Mouse (Mus musculus) midbrain, embryonic 10.5 days (tissue): ENCODE results near the gene Dot1l. TPM values are rescaled to one million over a fixed set of nuclear protein-coding genes. Genes with fewer than 3 reads are reported as not detected.
A peak's percentile ranks its signal among the peaks of the same experiment; 100 is the strongest.
"Not testable (repeated sequence)": the region's sequence is repeated elsewhere in the genome, so short reads cannot be mapped to it uniquely, and the experiment has no call there.

Experiments
- DNase-seq: peaks from one replicate; pipeline ENCODE4 v3.0.0-alpha.2; 2017; ENCODE audit warnings: low spot score
- H3K27ac ChIP-seq: fragments of 300-500 bp; sonication (generic); replicated peaks from 2 replicates; pipeline ENCODE4 v1.5.1; 2016; ENCODE audit warnings: mild to moderate bottlenecking
- H3K27me3 ChIP-seq: fragments of 300-500 bp; sonication (generic); 2 replicates; pipeline ENCODE4 v1.6.1; 2016; ENCODE audit warnings: low read depth, mild to moderate bottlenecking; ENCODE audit not compliant: poor library complexity, severe bottlenecking
- H3K36me3 ChIP-seq: fragments of 300-500 bp; sonication (generic); 2 replicates; pipeline ENCODE4 v1.6.1; 2016; ENCODE audit warnings: mild to moderate bottlenecking, moderate library complexity
- H3K4me1 ChIP-seq: fragments of 300-500 bp; sonication (generic); 2 replicates; pipeline ENCODE4 v1.6.1; 2016
- H3K4me3 ChIP-seq: fragments of 300-500 bp; sonication (generic); 2 replicates; pipeline ENCODE4 v1.5.1; 2016; ENCODE audit warnings: mild to moderate bottlenecking, moderate library complexity
- H3K9me3 ChIP-seq: fragments of 300-500 bp; sonication (generic); replicated peaks from 2 replicates; pipeline ENCODE4 v1.6.1; 2016; ENCODE audit warnings: mild to moderate bottlenecking
- WGBS: fragments of 180-500 bp; shearing (Covaris S2); methylation state at CpG from one replicate; pipeline ENCODE4 v1.1.7; 2016; 5-methylcytosine and 5-hydroxymethylcytosine counted together
- polyA plus RNA-seq: library from polyadenylated mRNA; unstranded; fragments of >200 nt; fragmentation: Nextera tagmentation; extraction: Ambion mirVana; gene quantifications from 2 replicates; pipeline ENCODE4 v1.2.1, GENCODE M21; 2016

Dot1l gene
- polyA plus RNA-seq, 1 experiment from 2014 or later = 19.8 TPM

GRCm38 (mm10) chr10:80823847-80824643 is 69.0 kb downstream of the Dot1l start:
- DNase-seq = no peak
- no peaks in the 10 kb centered on the region for H3K9me3 ChIP-seq
- H3K27me3 ChIP-seq = no peaks in the 10 kb centered on the region
- peaks cover 13% of the 10 kb centered on the region for H3K36me3 ChIP-seq
- 0 out of 2 replicates have a peak overlapping the region, but pooled peaks have one; percentile 9 for H3K4me3 ChIP-seq
- no peak overlapping the region for H3K27ac ChIP-seq
- 72% methylated on average over 8 of the region's 8 CpGs for WGBS
- H3K4me1 ChIP-seq = peaks cover 22% of the 10 kb centered on the region

- no peak for DNase-seq
- 85% methylated on average over 2 of the region's 2 CpGs for WGBS
- H3K9me3 ChIP-seq = no peaks in the 10 kb centered on the region
- H3K27me3 ChIP-seq = no peaks in the 10 kb centered on the region
- peaks cover 29% of the 10 kb centered on the region for H3K4me1 ChIP-seq
- H3K27ac ChIP-seq = no peak overlapping the region
- H3K36me3 ChIP-seq = peaks cover 21% of the 10 kb centered on the region
- no peak overlapping the region for H3K4me3 ChIP-seq
These were observed 69.8 kb downstream of the Dot1l start for GRCm38 (mm10) chr10:80824827-80825226.

DNA sequence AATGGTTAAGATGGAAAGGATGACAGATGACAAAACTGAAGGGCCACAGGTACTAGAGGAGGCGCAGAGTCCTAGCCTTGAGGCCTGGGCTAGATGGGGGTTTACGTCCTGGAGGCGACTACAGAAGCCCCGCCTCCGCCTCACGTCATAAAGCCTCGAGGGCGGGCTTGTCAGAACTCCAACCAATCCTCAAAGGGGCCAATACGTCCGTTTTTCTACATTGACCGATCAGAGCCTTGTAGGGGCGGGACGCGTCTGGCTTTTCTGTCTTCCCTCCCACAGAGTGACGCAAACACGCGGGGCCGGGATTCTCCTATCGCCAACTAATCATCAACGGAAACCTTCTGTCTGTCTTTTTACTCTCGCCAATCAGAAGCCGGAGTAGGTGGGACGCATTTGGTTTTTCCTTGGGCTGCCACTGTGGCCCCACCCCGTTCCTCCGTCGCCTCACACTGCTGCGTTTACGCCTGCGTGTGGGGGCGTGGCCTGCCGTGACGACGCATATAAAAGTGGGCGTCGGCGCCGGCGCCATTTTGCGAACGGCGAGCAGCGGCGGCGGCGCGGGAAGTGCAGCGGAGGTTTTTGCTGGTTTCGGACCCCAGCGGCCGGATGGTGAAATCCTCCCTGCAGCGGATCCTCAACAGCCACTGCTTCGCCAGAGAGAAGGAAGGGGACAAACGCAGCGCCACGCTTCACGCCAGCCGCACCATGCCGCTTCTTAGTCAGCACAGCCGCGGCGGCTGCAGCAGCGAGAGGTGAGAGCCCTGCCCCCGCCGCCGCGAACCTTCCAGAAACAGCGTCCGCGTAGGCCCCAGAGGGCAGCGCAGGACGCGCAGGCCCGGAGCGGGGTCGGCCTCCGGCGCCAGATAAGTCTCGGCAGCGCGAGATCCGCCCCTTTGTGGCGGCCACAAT is 71.4 kb downstream of the Dot1l start, which contains the start of gene Oaz1:
TSS of gene Oaz1 (plus strand) at position 506 of the 912 bp plus-strand sequence.
- peak; percentile 98 for DNase-seq
- Histone ChIP-seq H3K4me3 (peak within 1 kb of the TSS; percentile 93), H3K36me3 (peaks cover 31% of the 10 kb centered on the region)

GRCm38 (mm10) chr10:80827063-80827869 is 72.3 kb downstream of the Dot1l start:
- Histone ChIP-seq H3K27ac (peak overlapping the region; percentile 96), H3K4me3 (peak overlapping the region; percentile 93), H3K9me3 (no peaks in the 10 kb centered on the region), H3K36me3 (peaks cover 31% of the 10 kb centered on the region), H3K4me1 (peaks cover 53% of the 10 kb centered on the region), H3K27me3 (no peaks in the 10 kb centered on the region)
- DNase-seq = no peak
- 8% methylated on average over 29 of the region's 29 CpGs for WGBS

More for the DNA sequence above, 71.4 kb downstream of the Dot1l start, which contains the start of gene Oaz1:
- H3K9me3 ChIP-seq = no peaks in the 10 kb centered on the region
- H3K27me3 ChIP-seq = no peaks in the 10 kb centered on the region
- WGBS = under 1% methylated on average over 80 of the region's 82 CpGs
- H3K27ac ChIP-seq = peak within 1 kb of the TSS; percentile 96
- peaks cover 45% of the 10 kb centered on the region for H3K4me1 ChIP-seq

GRCm38 (mm10) chr10:80827870-80828420 is 72.9 kb downstream of the Dot1l start:
- Histone ChIP-seq H3K9me3 (no peaks in the 10 kb centered on the region), H3K4me1 (peaks cover 60% of the 10 kb centered on the region), H3K36me3 (peaks cover 31% of the 10 kb centered on the region), H3K27me3 (peaks cover 2% of the 10 kb centered on the region; the same call in 1 of the 2 replicates), H3K4me3 (peak overlapping the region; percentile 93), H3K27ac (no peak overlapping the region)
- 90% methylated on average over 10 of the region's 10 CpGs for WGBS
- no peak for DNase-seq

- H3K36me3 ChIP-seq = peaks cover 31% of the 10 kb centered on the region
- WGBS = 87% methylated on average over 9 of the region's 9 CpGs
- not testable (repeated sequence) for DNase-seq, H3K27me3 ChIP-seq, H3K27ac ChIP-seq, H3K9me3 ChIP-seq
- H3K4me3 ChIP-seq = peak overlapping the region; percentile 93
- H3K4me1 ChIP-seq = peaks cover 66% of the 10 kb centered on the region
These were observed 73.6 kb downstream of the Dot1l start for GRCm38 (mm10) chr10:80828587-80828986.

DNA sequence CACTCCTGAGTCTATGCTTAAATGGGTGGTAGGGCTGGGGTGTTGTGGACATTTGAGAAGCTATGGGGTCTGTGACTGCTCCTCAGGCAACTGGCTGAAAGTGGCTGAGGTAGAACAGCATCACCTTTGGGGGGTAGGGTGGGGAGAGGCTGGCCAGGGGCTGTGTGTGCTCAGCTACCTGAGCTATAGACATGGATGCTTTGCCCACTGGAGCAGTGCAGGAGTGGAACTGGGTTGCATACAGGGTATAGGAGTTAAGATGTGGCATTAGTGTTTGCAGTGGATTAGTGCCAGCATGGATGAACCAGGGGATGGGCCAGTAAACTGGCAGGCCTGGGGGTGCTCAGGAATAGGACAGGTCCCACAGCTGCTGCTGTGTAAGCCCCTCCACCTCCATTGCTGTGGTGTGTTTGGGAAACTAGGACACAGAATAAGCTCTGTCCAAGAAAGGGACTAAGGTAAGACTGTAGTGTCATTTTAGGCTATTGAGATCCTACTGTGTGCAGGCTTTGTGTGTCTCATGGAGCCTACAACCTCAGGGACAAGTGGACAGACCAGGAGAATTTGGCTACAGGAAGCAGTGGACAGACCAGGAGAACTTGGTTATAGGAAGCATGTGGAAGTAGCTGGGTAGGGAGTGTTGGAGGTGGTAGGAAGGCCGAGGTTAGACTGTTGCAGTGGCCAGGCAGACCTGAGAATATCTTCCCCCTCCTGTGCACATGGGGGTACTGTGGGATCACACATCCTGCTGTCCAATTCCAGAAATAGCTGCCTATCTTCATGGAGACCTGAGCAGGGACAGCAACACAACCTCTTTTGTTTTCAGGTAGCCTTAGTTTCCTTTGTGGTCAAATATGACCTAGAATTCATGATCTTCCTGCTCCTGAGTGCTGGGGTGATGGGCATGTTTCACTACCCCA is 74.6 kb downstream of the Dot1l start:
- no peak for DNase-seq
- Histone ChIP-seq H3K27me3 (peaks cover 19% of the 10 kb centered on the region), H3K9me3 (peaks cover 4% of the 10 kb centered on the region), H3K4me3 (peak overlapping the region; percentile 12; the same call in 1 of the 2 replicates), H3K36me3 (peaks cover 34% of the 10 kb centered on the region), H3K27ac (no peak overlapping the region), H3K4me1 (peaks cover 70% of the 10 kb centered on the region)
- WGBS = 44% methylated on average over 1 of the region's 1 CpGs

- peak overlapping the region; percentile 10 for H3K27ac ChIP-seq
- H3K4me3 ChIP-seq = peak overlapping the region; percentile 22
- H3K4me1 ChIP-seq = peaks cover 76% of the 10 kb centered on the region
- H3K36me3 ChIP-seq = peaks cover 34% of the 10 kb centered on the region
- H3K27me3 ChIP-seq = peaks cover 34% of the 10 kb centered on the region
- H3K9me3 ChIP-seq = peaks cover 12% of the 10 kb centered on the region
- peak; percentile 81 for DNase-seq
- WGBS = 3% methylated on average over 9 of the region's 9 CpGs
These were observed 76.1 kb downstream of the Dot1l start for GRCm38 (mm10) chr10:80831136-80831535.

- Histone ChIP-seq H3K27me3 (peaks cover 50% of the 10 kb centered on the region), H3K27ac (0 out of 2 replicates have a peak overlapping the region, but pooled peaks have one; percentile 49), H3K4me1 (peaks cover 80% of the 10 kb centered on the region), H3K36me3 (peaks cover 31% of the 10 kb centered on the region), H3K4me3 (no peak overlapping the region), H3K9me3 (peaks cover 12% of the 10 kb centered on the region)
- no peak for DNase-seq
- WGBS = 47% methylated on average over 7 of the region's 7 CpGs
These were observed 77.8 kb downstream of the Dot1l start for GRCm38 (mm10) chr10:80832818-80833217.

DNA sequence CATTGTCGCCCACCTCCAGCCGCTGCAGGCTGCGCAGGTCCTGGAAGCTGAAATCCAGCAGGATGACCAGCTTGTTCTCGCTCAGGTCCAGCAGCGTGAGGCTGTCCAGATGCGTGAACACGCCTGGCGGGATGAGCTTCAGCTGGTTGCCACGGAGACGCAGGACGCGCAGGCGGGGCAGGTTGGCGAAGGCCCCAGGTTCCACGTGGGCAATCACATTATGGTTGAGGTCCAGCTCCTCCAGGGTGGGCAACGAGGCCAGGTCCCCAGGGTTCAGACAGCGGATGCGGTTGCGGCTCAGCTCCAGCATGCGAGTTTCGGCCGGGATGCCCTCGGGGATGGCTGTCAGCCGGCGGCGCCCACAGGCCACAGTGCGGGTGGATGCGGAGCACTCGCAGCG is 80.6 kb downstream of the Dot1l start:
- H3K27ac ChIP-seq = peak overlapping the region; percentile 28
- no peak for DNase-seq
- H3K36me3 ChIP-seq = peaks cover 5% of the 10 kb centered on the region
- 57% methylated on average over 30 of the region's 30 CpGs for WGBS
- H3K4me3 ChIP-seq = peak overlapping the region; percentile 28
- H3K27me3 ChIP-seq = peaks cover 66% of the 10 kb centered on the region
- H3K4me1 ChIP-seq = peaks cover 75% of the 10 kb centered on the region
- H3K9me3 ChIP-seq = peaks cover 12% of the 10 kb centered on the region

GRCm38 (mm10) chr10:80836949-80837379 is 82.0 kb downstream of the Dot1l start:
- no peak for DNase-seq
- Histone ChIP-seq H3K36me3 (peaks cover 3% of the 10 kb centered on the region; the same call in 1 of the 2 replicates), H3K27ac (no peak overlapping the region), H3K4me3 (no peak overlapping the region), H3K9me3 (peaks cover 12% of the 10 kb centered on the region), H3K27me3 (peaks cover 79% of the 10 kb centered on the region), H3K4me1 (peaks cover 72% of the 10 kb centered on the region)
- 56% methylated on average over 7 of the region's 7 CpGs for WGBS
